Mouse (Mus musculus) urinary bladder, adult 2 months (tissue): Measurements from ENCODE around the gene Agrp. TPM values are rescaled to one million over a fixed set of nuclear protein-coding genes. Genes with fewer than 3 reads are reported as not detected.
A peak's percentile ranks its signal among the peaks of the same experiment; 100 is the strongest.

Experiments used
- DNase-seq: peaks from one replicate; pipeline ENCODE4 v3.0.0; 2022; ENCODE audit warnings: low spot score
- polyA plus RNA-seq: library from polyadenylated mRNA; depleted of rRNA; stranded (reverse); fragments of >200 nt; gene quantifications from 2 replicates; pipeline ENCODE4 v1.2.3, GENCODE M21; 2012; rRNA removed

The Agrp gene
- 0.27 and 0.89 TPM in 2 replicates for polyA plus RNA-seq

DNA sequence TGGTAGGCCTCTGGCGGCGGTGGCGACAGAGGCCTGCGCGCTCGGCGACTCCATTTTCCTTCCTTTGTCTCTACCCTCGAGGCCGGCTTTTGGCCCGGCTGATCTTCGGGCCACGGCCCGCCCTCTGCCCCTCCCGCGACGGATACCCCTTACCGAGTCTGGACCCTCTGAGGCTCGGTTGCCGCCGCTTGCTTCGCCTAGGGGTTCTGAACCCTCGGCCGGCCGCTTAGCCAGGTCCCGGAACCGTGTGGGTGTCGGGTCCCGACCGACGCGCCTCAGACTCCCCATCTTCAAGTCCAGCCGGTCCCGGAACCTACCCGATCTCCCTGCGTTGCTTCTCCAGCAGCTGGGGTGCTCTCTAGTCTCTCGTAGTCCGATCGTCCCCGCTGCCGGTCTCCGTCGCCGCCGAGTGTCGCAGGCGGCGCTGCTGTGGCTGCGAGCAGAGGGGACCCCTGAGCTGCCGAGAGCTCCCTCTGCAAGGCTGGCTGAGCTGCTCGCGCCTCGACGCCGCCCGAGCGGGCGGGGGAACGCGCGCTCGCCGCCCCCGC, at the start of gene Agrp:
Agrp (minus strand) TSS at position 431 of the 548 bp plus-strand sequence.
- peak; percentile 59 for DNase-seq

DNA sequence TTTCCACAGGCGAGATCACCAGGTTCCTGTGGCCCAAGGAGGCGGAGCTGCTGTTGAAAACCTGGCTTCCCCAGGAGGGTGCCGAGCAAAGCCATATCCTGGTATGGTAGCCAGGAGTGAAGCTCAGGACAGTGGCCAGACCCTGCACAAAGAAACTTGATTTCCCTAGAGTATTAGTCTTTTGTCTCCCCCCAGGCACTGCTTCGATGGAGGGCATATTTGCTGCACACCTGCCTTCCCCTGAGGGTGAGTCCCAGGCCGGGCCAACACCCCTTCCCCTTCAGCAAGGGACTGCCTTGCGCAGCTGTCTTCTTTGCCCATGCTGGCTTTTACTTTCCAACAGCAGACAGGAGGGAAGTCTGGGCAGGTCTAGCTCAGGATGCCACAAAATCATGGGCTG, 49.4 kb upstream of the Agrp start:
- DNase-seq = no peak

DNA sequence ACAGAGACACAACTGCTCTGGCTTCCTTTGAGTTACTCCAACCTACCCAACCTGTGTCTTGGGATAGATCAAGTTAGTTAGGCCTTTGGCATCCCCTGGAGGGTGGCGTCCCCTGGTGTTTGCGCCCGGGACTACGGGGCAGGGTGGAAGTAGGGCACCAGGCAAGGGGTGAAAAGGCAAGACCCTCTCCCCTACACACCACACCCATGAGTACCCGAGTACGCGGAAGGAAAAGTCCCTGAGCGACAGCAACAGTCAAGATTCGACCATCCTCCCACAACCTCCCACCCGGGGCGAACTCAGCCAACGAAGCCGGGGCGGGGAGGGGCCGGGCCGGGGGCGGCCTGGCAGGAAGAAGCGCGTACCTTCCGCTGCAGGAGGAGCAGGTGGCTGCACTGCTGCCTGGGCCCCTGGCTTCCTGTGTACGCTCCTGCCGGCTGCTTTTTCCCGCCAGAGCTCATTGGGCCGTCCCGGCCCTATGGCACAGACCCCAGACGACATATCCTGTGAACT, 48.7 kb upstream of the Agrp start, which contains the start of gene Carmil2:
Carmil2 (plus strand) TSS at position 479 of the 513 bp plus-strand sequence.
- peak; percentile 41 for DNase-seq

DNA sequence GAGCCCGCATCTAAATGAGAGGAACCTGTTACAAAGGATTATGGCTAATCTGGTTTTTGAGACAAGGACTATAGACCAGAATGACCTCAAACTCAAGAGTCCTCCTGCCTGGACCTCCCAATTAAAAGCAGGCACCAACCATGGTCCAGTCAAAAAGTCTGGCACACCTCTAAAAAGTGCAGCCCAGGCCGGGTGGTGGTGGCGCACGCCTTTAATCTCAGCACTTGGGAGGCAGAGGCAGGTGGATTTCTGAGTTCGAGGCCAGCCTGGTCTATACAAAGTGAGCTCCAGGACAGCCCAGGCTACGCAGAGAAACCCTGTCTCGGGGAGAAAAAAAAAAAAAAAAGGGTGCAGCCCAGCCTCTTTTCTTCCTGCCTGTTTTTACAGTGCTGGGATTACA, 48.1 kb upstream of the Agrp start:
- DNase-seq = no peak

DNA sequence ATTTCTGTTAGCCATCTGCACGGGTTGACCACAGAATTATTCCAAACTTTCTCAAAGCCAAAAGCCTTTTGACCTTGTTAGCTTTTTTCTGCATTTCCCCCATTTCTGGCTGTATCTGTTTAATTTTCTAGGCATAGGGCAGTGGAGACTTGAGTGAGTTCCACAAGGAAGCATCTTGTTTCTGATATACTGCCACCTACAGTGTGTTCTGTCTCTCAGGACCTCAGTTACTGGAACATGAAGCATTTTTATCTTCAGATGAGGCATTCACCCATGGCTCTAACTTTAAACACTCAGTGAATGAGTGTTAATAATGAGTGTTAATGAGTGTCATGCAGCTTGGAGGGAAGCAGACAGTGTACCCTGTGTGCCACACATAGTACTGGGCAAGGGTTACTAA, 40.7 kb upstream of the Agrp start:
- no peak for DNase-seq

DNA sequence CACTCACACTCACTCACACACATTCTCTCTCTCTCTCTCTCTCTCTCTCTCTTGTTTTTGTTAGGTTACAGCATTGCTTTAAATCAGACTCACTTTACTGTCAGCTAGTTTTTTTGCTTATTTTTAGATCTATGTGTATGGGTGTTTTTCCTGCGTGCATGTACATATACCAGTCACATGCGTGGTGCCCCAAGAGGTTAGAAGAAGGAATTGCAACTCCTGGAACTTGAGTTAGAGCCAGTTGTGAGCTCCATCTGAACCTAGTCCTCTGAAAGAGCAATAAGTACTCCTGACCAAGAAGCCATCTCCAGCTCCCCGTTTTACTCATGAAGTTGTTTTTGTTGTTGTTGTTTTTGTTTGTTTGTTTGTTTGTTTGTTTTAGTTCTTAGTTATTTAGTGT, 24.0 kb upstream of the Agrp start:
- no peak for DNase-seq

DNA sequence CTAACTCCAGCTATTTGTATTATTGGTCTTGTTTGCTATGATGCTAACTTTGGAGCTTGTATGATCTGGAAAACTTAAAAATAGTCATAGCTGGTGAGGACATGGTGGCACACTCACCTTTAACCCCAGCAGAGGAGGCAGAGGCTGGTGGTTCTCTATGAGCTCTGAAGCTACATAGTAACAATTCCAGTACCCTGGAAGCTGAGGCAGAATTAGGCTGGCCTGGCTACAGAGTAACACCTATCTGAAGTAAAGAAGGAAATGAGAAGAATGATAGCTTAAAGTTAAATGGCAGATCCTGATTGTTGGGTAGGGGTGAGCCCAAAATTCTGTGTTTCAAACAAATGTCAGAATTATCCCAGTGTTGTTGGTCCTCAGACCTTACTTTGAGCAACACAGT, 20.4 kb upstream of the Agrp start:
- DNase-seq = no peak

DNA sequence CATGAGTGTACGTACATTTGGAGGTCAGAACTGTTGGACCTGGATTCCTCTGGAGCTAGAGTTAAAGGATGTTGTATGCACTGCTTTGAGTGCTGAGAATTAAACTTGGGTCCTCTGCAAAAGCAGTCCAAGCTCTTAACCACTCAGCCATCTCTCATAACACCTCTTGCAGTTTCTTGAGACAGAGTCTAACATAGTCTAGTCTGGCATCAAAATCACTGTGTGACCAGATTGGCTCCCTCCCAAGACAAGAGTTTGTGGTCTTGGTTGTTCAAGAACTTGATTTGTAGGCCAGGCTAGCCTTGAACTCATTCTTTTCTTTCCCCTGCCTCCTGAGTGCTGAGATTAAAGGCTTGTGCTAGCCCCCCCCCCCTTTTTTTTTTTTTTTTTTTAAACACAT, 11.7 kb upstream of the Agrp start:
- DNase-seq = no peak

DNA sequence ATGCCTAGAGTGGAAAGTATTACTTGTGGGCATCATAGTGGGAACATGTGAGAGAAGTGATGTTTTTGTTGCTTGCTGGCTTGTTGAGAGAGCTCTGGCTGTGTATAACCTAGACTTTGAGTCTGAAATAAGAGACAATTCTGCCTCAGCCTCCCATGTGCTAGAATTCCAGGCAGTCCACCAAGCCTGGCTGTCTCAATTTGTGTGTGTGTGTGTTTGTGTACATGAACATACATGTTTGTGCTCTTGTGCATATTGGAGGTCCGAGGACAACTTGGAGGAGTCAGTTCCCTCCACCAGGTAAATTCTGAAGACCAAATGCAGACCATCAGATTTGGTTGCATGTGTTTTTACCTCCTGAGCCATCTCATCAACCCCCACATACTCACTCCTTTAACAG, 8.0 kb upstream of the Agrp start:
- no peak for DNase-seq

DNA sequence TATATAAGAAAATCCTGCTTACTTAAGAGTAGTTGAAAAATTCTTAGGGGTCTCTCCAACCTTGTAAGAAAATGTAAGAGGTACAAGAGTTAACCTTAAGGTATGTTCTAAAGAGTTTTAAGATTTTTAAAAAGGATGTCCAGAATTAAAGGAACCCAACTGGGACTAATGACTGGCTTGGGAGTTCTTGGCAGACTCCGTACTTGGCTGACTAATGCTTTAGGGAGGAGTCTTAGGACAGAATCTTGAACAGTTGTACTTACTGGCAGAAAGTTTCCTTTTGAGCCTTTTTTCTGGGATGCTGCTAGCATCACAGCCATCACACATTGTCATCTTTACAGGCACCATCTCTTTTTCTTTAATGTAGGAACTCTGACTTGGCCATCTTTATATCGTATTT, 3.3 kb upstream of the Agrp start:
- no peak for DNase-seq

DNA sequence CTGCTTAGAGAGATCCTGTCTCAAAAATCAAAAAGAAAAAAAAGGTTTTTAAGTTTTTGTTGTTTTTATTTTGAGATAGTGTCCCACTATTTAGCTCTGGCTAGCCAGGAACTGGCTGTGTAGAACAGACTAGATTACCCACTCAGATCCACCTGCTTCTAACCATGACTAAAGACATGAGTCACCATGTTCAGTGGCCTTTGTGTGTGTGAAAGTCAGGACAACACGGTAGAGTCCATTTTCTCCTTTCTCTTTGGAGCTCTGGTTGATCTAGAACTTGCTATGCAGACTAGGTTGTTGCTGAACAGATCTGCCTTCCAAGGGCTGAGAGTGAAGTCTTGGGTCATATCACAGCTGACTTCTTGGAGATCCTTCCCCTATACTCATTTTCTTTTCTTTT, 2.6 kb upstream of the Agrp start:
- no peak for DNase-seq

DNA sequence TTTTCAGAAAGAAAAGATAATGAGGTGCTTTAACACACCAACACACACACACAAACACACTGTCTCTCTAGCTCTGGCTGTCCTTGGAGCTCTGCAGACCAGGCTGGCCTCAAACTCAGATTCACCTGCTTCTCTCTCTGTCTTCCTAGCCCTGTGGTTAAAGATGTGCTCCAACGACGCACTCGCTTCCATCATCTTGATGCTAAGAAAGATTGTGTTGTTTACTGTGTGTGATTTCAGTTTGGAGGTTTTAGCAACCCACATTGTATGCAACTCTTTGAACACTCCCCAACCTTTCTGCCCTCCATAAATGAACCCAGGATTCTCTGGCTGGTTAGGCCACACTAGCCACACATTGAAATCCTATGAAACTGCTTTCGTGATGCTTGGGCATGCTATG, 1.3 kb upstream of the Agrp start:
- DNase-seq = no peak

DNA sequence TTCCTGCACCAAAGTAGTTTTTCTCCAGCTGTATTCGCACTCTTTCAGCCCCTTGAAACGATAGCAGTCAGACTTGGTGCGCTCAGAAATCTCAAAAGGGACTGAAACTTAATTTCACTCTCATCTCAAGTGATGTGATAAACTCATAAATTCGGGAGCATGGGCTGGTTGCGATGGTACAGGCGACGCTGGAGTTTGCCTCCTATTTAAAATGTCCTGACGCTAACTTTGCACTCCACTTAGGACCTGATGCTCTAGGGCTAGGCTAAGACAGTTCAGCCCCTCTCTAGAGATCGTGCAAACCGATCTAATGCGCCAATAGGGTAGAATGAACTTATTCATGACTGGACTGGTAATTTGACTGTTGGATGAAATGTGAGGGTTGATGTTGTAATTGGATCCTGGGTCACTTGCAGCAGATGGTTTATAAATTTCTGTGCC, 428 bp upstream of the Agrp start:
- DNase-seq = no peak

DNA sequence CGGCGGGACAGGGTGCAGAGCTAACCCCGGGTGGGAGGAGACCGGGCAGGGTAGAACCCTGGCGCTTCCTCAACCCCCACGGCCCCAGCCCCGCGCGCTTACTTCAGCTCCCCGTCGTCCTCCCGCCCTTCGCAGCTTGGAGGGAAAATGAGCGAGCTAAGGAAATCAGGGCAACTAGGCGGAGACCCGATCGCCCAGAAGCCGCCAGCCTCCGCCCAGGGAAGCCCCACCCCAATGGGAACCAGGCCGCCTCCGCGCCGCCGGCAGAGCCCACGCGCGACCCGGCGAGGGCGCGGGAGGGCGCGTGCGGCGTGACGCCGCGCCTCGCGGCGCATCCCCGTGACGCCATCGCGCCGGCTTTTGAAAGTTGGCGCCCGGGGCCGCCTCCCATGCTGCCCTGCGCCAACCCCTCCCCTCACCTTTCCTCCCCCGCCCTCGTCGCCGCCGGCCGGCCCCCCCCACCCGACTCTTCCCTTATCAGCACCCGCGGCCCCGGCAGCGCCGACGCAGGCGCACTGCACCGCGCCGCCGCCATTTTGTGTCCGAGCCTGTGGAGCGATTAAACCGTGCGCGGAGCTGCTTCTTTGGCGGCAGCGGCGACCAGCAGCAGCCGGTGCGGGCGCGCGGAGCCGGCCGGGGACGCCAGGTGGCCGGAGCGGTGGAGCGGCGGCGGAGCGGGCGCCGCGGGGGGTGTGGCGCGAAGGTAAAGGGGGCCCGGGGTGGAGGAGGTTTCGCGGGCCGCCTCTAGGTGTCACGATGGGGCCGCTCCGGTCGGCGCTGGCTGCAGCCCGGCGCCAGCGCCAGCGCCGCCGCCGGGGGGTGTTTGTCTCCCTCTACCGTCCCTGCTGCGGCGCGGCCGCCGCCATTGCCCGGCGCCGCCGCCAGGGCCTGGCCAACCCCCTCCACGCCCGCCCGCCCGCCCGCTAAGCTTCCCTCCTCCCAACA, 903 bp downstream of the Agrp start, which contains the start of gene Ctcf:
Ctcf (plus strand) TSS at position 551 of the 945 bp plus-strand sequence.
- DNase-seq = peak; percentile 86

DNA sequence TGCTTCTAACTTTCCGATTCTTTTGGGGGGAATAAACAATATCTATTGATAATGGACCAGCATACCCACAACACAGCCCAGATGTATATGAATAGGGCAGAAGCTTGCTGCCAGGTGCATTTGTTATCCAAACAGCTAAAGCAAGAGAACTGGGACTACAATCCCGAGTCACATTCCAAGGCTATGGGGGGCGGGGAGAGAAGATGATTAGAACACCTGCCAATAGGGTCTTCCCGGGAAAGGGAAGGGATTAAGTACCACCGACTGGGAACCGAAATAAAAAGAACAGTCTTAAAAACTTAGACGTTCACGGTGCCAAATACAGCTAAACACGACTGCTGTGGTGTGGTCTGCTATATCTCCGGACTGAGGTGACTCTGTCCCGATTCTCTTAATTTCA, 1.7 kb downstream of the Agrp start:
- DNase-seq = no peak

DNA sequence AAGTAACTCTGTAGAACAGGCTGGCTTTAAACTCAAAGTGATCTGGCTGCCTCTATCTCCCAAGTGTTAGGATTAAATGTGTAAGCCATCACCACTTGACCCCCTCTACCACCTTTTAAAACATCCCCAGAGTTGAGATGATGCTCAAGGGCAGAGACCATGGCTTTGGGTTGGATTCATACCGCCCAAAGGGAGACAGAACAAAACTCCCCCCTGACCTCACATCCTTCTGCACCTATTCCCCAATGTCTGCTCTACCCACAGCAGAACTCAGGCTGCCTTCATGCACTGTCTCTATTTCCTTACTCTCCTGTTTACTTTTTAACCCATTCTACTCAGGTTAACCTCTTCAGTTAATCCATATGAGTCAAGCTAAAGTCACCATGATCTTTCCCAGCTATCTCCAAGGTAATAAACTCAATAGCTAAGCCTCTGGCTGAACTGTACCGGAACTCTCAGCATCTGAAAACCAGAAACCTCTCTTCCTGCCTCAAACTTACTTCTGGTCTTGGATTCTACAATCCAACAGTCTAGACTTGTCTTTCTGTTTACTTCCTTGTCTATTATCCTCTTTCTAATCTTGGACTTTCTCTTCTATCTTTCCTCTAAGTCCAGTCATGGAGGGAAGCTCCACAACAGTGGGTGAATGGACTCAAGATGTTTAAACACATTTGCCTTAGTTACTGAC, 2.3 kb downstream of the Agrp start:
- DNase-seq = no peak

DNA sequence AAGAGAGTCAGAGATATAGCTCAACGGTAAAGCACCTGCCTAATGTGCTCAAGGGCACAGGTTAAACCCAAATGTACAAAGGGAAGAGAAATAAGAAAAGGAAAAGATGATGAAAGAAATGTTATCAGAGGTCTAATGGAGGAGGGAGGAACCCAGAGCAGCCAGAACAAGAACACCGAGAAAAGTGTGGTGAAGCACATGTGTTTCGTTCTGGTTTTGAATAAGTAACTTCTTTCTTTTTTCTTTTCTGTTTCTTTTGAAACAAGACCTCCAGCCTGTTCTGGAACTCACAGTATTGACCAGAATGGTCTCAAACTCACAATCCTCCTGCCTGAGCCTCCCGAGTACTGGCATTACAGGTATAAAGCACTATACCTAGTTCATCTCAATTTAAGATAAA, 7.9 kb downstream of the Agrp start:
- DNase-seq = no peak

DNA sequence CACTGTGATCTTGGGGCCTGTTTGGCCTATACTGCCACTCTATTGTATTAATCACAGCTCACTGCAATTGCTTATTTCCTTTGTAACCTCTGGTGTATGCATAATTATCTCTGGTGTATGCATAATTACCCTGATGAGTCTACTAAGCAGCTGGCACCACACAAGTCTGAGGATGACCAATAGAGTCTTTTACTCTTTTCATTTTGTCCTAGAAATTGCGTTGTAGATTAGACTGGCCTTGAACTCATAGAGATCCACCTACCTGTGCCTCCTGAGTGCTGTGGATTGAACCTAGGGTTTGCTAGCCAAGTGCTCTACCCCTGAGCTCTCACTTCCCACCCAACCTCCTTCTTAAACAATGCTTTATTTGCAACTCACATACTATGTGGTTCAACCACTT, 11.1 kb downstream of the Agrp start:
- DNase-seq = no peak

DNA sequence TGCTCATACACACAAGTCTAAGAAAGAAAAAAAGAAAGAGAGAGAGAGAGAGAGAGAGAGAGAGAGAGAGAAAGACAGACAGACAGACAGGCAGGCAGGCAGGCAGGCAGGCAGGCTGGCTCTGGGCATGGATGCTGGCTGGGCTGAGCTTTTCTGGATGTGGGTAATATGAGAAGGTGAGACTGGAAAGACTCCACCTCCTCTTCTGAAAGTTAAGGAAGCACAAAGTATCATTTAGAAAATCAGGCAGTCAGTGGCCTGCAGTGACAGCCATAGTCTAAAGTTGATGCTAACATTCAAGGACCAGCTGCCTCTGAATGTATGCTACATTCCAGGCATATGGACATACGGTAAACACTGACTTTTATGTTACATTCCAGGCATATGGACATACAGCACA, 12.4 kb downstream of the Agrp start:
- no peak for DNase-seq

DNA sequence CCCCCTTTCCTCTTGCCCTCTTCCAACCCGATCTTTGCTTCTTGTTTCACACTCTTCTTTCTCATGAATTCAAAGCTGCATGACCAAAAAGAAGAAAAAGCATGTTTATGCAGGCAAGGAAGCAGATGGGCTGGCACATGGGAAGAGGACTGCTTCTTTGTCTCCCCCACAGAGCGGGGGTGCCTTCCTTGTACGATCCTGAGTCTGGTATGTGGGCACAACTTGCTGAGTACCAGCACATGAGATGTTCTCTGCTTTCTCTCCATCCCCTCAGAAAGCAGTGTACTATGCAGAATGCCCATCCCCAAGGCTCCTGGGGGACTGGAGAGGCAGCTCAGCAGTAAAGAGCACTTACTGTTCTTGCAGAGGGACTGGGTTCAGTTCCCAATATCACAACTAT, 12.8 kb downstream of the Agrp start:
- no peak for DNase-seq

DNA sequence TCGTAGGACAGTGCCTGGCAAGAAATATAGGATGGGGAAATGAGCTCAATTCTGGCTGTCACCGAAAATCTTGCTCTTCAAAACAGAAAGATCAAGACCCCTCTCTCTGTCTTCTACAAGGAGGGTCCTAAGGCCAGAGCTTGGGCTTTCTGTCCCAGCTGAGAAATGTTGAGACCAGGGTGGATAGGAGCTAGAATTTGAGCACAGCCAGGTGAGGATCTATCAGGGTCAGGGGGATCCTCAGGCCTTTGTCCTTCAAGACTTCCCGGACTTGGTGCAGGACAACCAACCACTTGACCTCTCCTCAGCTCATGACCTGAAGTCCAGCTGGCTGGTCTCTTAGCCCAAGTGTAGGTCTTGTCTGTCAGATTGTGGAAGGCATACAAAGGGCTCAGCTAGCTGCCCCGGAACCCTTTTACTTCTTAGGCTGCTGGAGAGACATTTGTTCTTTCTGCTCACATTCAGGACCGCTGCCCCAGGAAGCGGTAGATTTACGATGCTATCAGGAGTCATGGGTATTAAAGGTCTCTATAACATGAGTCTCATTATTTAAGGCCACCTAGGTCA, 13.4 kb downstream of the Agrp start:
- DNase-seq = no peak

DNA sequence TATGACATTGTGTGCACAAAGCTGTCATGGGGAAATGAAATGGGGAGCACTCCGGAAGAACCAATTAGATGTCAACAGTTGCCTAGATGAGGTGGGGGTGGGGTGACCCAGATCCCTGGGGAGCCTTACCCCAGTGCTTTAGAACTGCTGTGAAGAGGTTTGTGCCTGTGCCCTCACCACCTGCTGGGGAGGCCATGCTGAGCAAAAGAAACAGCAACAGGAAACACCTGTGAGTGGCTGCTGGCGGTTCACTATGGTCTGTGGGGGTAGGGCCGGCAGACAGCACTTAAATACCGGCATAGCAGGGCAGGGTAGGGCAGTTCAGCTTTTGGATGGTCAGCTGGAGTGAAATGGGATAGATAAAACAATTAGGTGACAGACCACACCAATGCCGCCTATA, 14.1 kb downstream of the Agrp start:
- no peak for DNase-seq
